Mouse (Mus musculus) liver, embryonic 14.5 days (tissue): ENCODE measurements around the gene Parp16.

Experiments used
- CTCF ChIP-seq: IDR thresholded peaks from 2 replicates; pipeline ENCODE4 v1.5.1; 2016; ENCODE audit warnings: antibody characterized with exemption, low read depth, control low read depth
- EP300 ChIP-seq: IDR thresholded peaks from 2 replicates; pipeline ENCODE4 v1.6.1; 2016; ENCODE audit warnings: antibody characterized with exemption, low read depth

- TF ChIP-seq CTCF = no peak
- no peak for TF ChIP-seq EP300
These were observed 26.6 kb upstream of the Parp16 start for GRCm38 (mm10) chr9:65168534-65168933.
